Mouse (Mus musculus) T-helper 2 cell (primary cell): ENCODE measurements around the gene Ehbp1.

Experiments used
- in situ Hi-C: fragments of 300-600 bp; cut with MboI, MseI; formaldehyde crosslinking; loops from one replicate; pipeline ENCODE4 v1.15.1; 2025; ENCODE audit warnings: high pct_unique_total_duplicates

Ehbp1 gene

GRCm38 (mm10) chr11:22342242-22343207 lies at the start of gene Ehbp1:
Ehbp1 (minus strand) TSS chr11:22342292.
- in situ Hi-C loops = no loop called here

GRCm38 (mm10) chr11:22387472-22388098 lies 45.5 kb upstream of the Ehbp1 start:
- in situ Hi-C loops = no loop called here

- in situ Hi-C loops = no loop called here
These were observed 41.4 kb upstream of the Ehbp1 start for GRCm38 (mm10) chr11:22383532-22383931.

- in situ Hi-C loops = no loop called here
These were observed 32.7 kb upstream of the Ehbp1 start for GRCm38 (mm10) chr11:22374811-22375210.

- in situ Hi-C loops = no loop called here
These were observed 31.2 kb upstream of the Ehbp1 start for GRCm38 (mm10) chr11:22373290-22373674.

- in situ Hi-C loops = no loop called here
These were observed 30.7 kb upstream of the Ehbp1 start for GRCm38 (mm10) chr11:22372609-22373289.

- in situ Hi-C loops = no loop called here
These were observed 27.7 kb upstream of the Ehbp1 start for GRCm38 (mm10) chr11:22369841-22370240.

GRCm38 (mm10) chr11:22368621-22369020 lies 26.5 kb upstream of the Ehbp1 start:
- in situ Hi-C loops = no loop called here

- in situ Hi-C loops = no loop called here
These were observed 24.4 kb upstream of the Ehbp1 start for GRCm38 (mm10) chr11:22366486-22366885.

GRCm38 (mm10) chr11:22353962-22354621 lies 12.0 kb upstream of the Ehbp1 start:
- in situ Hi-C loops = no loop called here

- in situ Hi-C loops = no loop called here
These were observed 7.9 kb upstream of the Ehbp1 start for GRCm38 (mm10) chr11:22349945-22350344.

- in situ Hi-C loops = no loop called here
These were observed 6.4 kb upstream of the Ehbp1 start for GRCm38 (mm10) chr11:22348536-22348910.

- in situ Hi-C loops = no loop called here
These were observed 5.8 kb upstream of the Ehbp1 start for GRCm38 (mm10) chr11:22347651-22348535.

GRCm38 (mm10) chr11:22327302-22327910 lies 14.7 kb downstream of the Ehbp1 start:
- in situ Hi-C loops = no loop called here

- in situ Hi-C loops = no loop called here
These were observed 24.2 kb downstream of the Ehbp1 start for GRCm38 (mm10) chr11:22317824-22318411.

GRCm38 (mm10) chr11:22315801-22316200 lies 26.3 kb downstream of the Ehbp1 start:
- in situ Hi-C loops = no loop called here

GRCm38 (mm10) chr11:22301164-22301563 lies 40.9 kb downstream of the Ehbp1 start:
- in situ Hi-C loops = no loop called here

- in situ Hi-C loops = no loop called here
These were observed 52.9 kb downstream of the Ehbp1 start for GRCm38 (mm10) chr11:22289164-22289563.

- in situ Hi-C loops = no loop called here
These were observed 54.6 kb downstream of the Ehbp1 start for GRCm38 (mm10) chr11:22287513-22287900.
